Mouse (Mus musculus) left cerebral cortex, adult 8-10 months (tissue): ENCODE data around the gene Prickle1. TPM values are rescaled to one million over a fixed set of nuclear protein-coding genes. Genes with fewer than 3 reads are reported as not detected.

Experiments
- DNase-seq, 2 experiments: peaks; one replicate each; pipeline ENCODE4 v3.0.0; 2022; ENCODE audit warnings: low spot score in 2 of 2
- total RNA-seq, 4 experiments: library from RNA; stranded (reverse); gene quantifications; 2 replicates each; pipeline ENCODE4 v1.2.4; 2022

Gene Prickle1
- total RNA-seq, 4 experiments from 2014 or later, result 70.5 to 85.4 (median 81.7) TPM

GRCm38 (mm10) chr15:93594888-93595698 is 598 bp downstream of the Prickle1 start:
- peak in 1 of 2 experiments; percentile 51 for DNase-seq

- no peak for DNase-seq
Observed at GRCm38 (mm10) chr15:93594296-93594887, 1.3 kb downstream of the Prickle1 start.

- no peak for DNase-seq
Observed at GRCm38 (mm10) chr15:93592596-93592995, 3.1 kb downstream of the Prickle1 start.

GRCm38 (mm10) chr15:93591831-93592321 is 3.8 kb downstream of the Prickle1 start:
- DNase-seq, result peak in 1 of 2 experiments; percentile 26

- DNase-seq, result no peak
Observed at GRCm38 (mm10) chr15:93591371-93591770, 4.3 kb downstream of the Prickle1 start.

- no peak for DNase-seq
Observed at GRCm38 (mm10) chr15:93588401-93588800, 7.3 kb downstream of the Prickle1 start.

- DNase-seq, result no peak
Observed at GRCm38 (mm10) chr15:93587660-93588059, 8.0 kb downstream of the Prickle1 start.

- DNase-seq, result no peak
Observed at GRCm38 (mm10) chr15:93583051-93583450, 12.6 kb downstream of the Prickle1 start.

- DNase-seq, result no peak
Observed at GRCm38 (mm10) chr15:93581736-93582135, 14.0 kb downstream of the Prickle1 start.

GRCm38 (mm10) chr15:93579899-93580298 is 15.8 kb downstream of the Prickle1 start:
- DNase-seq, result no peak

GRCm38 (mm10) chr15:93579100-93579499 is 16.6 kb downstream of the Prickle1 start:
- no peak for DNase-seq

- no peak for DNase-seq
Observed at GRCm38 (mm10) chr15:93576361-93576760, 19.3 kb downstream of the Prickle1 start.

- no peak for DNase-seq
Observed at GRCm38 (mm10) chr15:93575884-93576283, 19.8 kb downstream of the Prickle1 start.

GRCm38 (mm10) chr15:93572889-93573288 is 22.8 kb downstream of the Prickle1 start:
- no peak for DNase-seq

- DNase-seq, result no peak
Observed at GRCm38 (mm10) chr15:93570881-93571495, 24.7 kb downstream of the Prickle1 start.

- no peak for DNase-seq
Observed at GRCm38 (mm10) chr15:93568911-93569310, 26.8 kb downstream of the Prickle1 start.

GRCm38 (mm10) chr15:93567546-93568307 is 28.0 kb downstream of the Prickle1 start:
- DNase-seq, result no peak

- no peak for DNase-seq
Observed at GRCm38 (mm10) chr15:93563491-93563890, 32.2 kb downstream of the Prickle1 start.

- DNase-seq, result no peak
Observed at GRCm38 (mm10) chr15:93561540-93561939, 34.2 kb downstream of the Prickle1 start.

GRCm38 (mm10) chr15:93558421-93558820 is 37.3 kb downstream of the Prickle1 start:
- DNase-seq, result no peak

GRCm38 (mm10) chr15:93555719-93556118 is 40.0 kb downstream of the Prickle1 start:
- DNase-seq, result no peak
